ENCODE assay signal across 24 mouse cellular contexts in the genomic region with DNA sequence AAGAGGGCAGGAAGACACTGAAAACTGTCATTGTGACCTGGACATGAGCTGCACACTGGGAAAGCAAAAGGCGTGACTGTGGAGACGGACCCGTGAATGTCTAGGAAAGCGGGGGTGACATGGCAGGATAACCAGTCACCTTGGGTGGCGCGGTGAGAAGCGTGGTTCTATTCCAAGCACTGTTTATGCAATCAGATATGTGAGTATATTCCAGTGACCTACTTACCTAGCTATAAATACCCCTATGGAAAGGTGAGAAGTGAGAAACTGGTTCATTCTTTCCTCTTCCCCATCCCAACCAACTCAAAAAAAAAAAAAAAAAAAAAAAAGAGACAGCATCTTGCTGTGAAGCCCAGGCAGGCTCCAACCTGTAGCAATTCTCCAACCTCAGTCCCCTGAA. TPM values are rescaled to one million over a fixed set of nuclear protein-coding genes. Genes with fewer than 3 reads are reported as not detected.
DNase-seq lines count a peak whose midpoint lies in the region; ATAC-seq lines count a peak whose summit lies in the region.
"Had no signal": no experiment of that assay in that cellular context is flagged by ENCODE, and none has a peak within 500 bp of the region (broad histone marks: within the 10 kb centered on the region; RNA-seq: fewer than 3 reads in every experiment).

No protein-coding gene starts in this region.

- peaks cover 47% of the 10 kb centered on the region for H3K4me1 ChIP-seq in liver, embryonic 12.5 days
- H3K4me1 ChIP-seq: forebrain, embryonic 13.5 days; midbrain, embryonic 15.5 days had no signal

- peak overlapping the region; percentile 32 for H3K4me2 ChIP-seq in liver, embryonic 12.5 days
- H3K4me2 ChIP-seq: forebrain, embryonic 13.5 days; heart, embryonic 11.5 days; midbrain, embryonic 15.5 days had no signal

- WGBS in liver, embryonic 12.5 days (ENCODE audit: insufficient replicate concordance): 86% methylated on average over 7 of the region's 7 CpGs

- H3K4me3 ChIP-seq in liver, embryonic 12.5 days: no peak overlapping the region
- H3K4me3 ChIP-seq: forebrain, embryonic 13.5 days; layer of hippocampus, adult 2 months; left cerebral cortex, adult 2 months; limb, embryonic 10.5 days; midbrain, embryonic 15.5 days had no signal

- H3K36me3 ChIP-seq in liver, embryonic 12.5 days: no peaks in the 10 kb centered on the region
- H3K36me3 ChIP-seq: limb, embryonic 10.5 days; midbrain, embryonic 15.5 days had no signal

- no peaks in the 10 kb centered on the region for H3K27me3 ChIP-seq in liver, embryonic 12.5 days (replicated peaks)
- H3K27me3 ChIP-seq: forebrain, embryonic 13.5 days; midbrain, embryonic 15.5 days had no signal

- no peaks in the 10 kb centered on the region for H3K9me3 ChIP-seq in liver, embryonic 12.5 days (replicated peaks)
- H3K9me3 ChIP-seq: forebrain, embryonic 13.5 days; limb, embryonic 10.5 days; midbrain, embryonic 15.5 days had no signal

- DNase-seq in frontal cortex, postnatal 14 days (ENCODE audit: low spot score in 2 of 2): no peak
- DNase-seq in liver: no peak
- peak; percentile 21 to 24 for DNase-seq in cerebellum, postnatal 14 days
- DNase-seq in lung, postnatal 25 days (ENCODE audit: low spot score): no peak
- no peak for DNase-seq in adrenal gland, postnatal 14 days
- DNase-seq: adrenal gland, postnatal 36 days; B cell, adult 2 months; heart, postnatal 4 days; kidney, adult 11 months; kidney, postnatal 10 days; lung, adult 2 months; lung, postnatal 4 days; thymus, postnatal 25 days had no signal

- H3K27ac ChIP-seq in liver, embryonic 12.5 days: no peak overlapping the region
- H3K27ac ChIP-seq: forebrain, embryonic 13.5 days; layer of hippocampus, adult 2 months; left cerebral cortex, adult 2 months; limb, embryonic 10.5 days; midbrain, embryonic 15.5 days; stomach, postnatal 0 days had no signal

- H3K9ac ChIP-seq in liver, embryonic 12.5 days: no peak overlapping the region
- H3K9ac ChIP-seq: forebrain, embryonic 13.5 days; midbrain, embryonic 15.5 days had no signal

- ATAC-seq in frontal cortex, adult (ENCODE audit: low TSS enrichment): peak; percentile 52; the same call in 1 of the 2 replicates
- no peak for ATAC-seq in liver, embryonic 12.5 days
- 0 out of 2 replicates have a peak, but pooled peaks have one; percentile 19 for ATAC-seq in neutrophil, adult 5-6 weeks (ENCODE audit: extremely low read depth, insufficient number of reproducible peaks, low FRiP score, poor library complexity, severe bottlenecking)
- ATAC-seq: forebrain, embryonic 13.5 days; hindbrain, embryonic 16.5 days; midbrain, embryonic 15.5 days had no signal

RNA-seq across cellular contexts. Expression of a gene that starts 58.7 kb away (rescaled TPM):
- polyA plus RNA-seq in liver, embryonic 12.5 days (2016; fragmentation: Nextera tagmentation; extraction: Ambion mirVana): 21.4 and 23.1 TPM in 2 replicates
- total RNA-seq in neutrophil, adult 5-6 weeks (2017): 13.4 and 22.5 TPM in 2 replicates
- total RNA-seq in adrenal gland, postnatal 14 days (2021): 15.6 and 15.7 TPM in 2 replicates

RNA-seq across cellular contexts. Expression of a gene that starts 58.9 kb away (rescaled TPM):
- polyA plus RNA-seq in liver, embryonic 12.5 days (2016; fragmentation: Nextera tagmentation; extraction: Ambion mirVana): 13.4 and 13.6 TPM in 2 replicates
- 10.5 and 12.3 TPM in 2 replicates for total RNA-seq in neutrophil, adult 5-6 weeks (2017)
- 11.6 and 13.0 TPM in 2 replicates for total RNA-seq in adrenal gland, postnatal 14 days (2021)

Comparison
In these comparisons a context has a peak if more than half of its experiments do, and no peak if none do; other contexts are left out.
1. DNase-seq: peak in cerebellum, postnatal 14 days (2 of 2); none in frontal cortex, postnatal 14 days (0 of 2), liver (single experiment), lung, postnatal 25 days (single experiment) and adrenal gland, postnatal 14 days (single experiment).